Mouse (Mus musculus) cerebellum, adult 18-20 months (tissue): ENCODE measurements at regions not wholly inside any gene's neighbourhood (a gene's known extent, or its start where the extent isn't known, plus 50 kb on each side); places are given as distances from the start of the nearest gene placed in this dataset.

Experiments
- DNase-seq, 2 experiments: peaks; one replicate each; pipeline ENCODE4 v3.0.0; 2021

GRCm38 (mm10) chr2:46468936-46469629 is 1351.9 kb upstream of the Zeb2 start:
- no peak for DNase-seq

- DNase-seq = no peak
These were observed 1348.2 kb upstream of the Zeb2 start for GRCm38 (mm10) chr2:46465389-46465788.

- DNase-seq = no peak
These were observed 1347.7 kb upstream of the Zeb2 start for GRCm38 (mm10) chr2:46464913-46465312.

- DNase-seq = no peak
These were observed 1345.5 kb upstream of the Zeb2 start for GRCm38 (mm10) chr2:46462670-46463069.

GRCm38 (mm10) chr2:46450698-46451097 is 1333.5 kb upstream of the Zeb2 start:
- DNase-seq = no peak

- DNase-seq = no peak
These were observed 1328.1 kb upstream of the Zeb2 start for GRCm38 (mm10) chr2:46445306-46445705.

- no peak for DNase-seq
These were observed 1326.5 kb upstream of the Zeb2 start for GRCm38 (mm10) chr2:46443686-46444180.

- no peak for DNase-seq
These were observed 1326.0 kb upstream of the Zeb2 start for GRCm38 (mm10) chr2:46443061-46443685.

GRCm38 (mm10) chr2:46442576-46442975 is 1325.4 kb upstream of the Zeb2 start:
- no peak for DNase-seq

GRCm38 (mm10) chr2:46441927-46442326 is 1324.7 kb upstream of the Zeb2 start:
- no peak for DNase-seq

GRCm38 (mm10) chr2:46441348-46441747 is 1324.2 kb upstream of the Zeb2 start:
- no peak for DNase-seq

- DNase-seq = no peak
These were observed 1322.8 kb upstream of the Zeb2 start for GRCm38 (mm10) chr2:46440038-46440437.

- DNase-seq = no peak
These were observed 1301.1 kb upstream of the Zeb2 start for GRCm38 (mm10) chr2:46418281-46418680.

- no peak for DNase-seq
These were observed 1285.3 kb upstream of the Zeb2 start for GRCm38 (mm10) chr2:46402373-46403114.

- DNase-seq = no peak
These were observed 1277.0 kb upstream of the Zeb2 start for GRCm38 (mm10) chr2:46394161-46394560.

GRCm38 (mm10) chr2:46372847-46373461 is 1255.8 kb upstream of the Zeb2 start:
- DNase-seq = no peak

- no peak for DNase-seq
These were observed 1254.6 kb upstream of the Zeb2 start for GRCm38 (mm10) chr2:46371755-46372154.

- DNase-seq = no peak
These were observed 1253.8 kb upstream of the Zeb2 start for GRCm38 (mm10) chr2:46370949-46371348.

GRCm38 (mm10) chr2:46368882-46369281 is 1251.7 kb upstream of the Zeb2 start:
- DNase-seq = no peak

- DNase-seq = no peak
These were observed 1248.9 kb upstream of the Zeb2 start for GRCm38 (mm10) chr2:46366135-46366485.

- DNase-seq = no peak
These were observed 1248.4 kb upstream of the Zeb2 start for GRCm38 (mm10) chr2:46365428-46366134.

GRCm38 (mm10) chr2:46360049-46360712 is 1243.0 kb upstream of the Zeb2 start:
- no peak for DNase-seq
